Comparison of ENCODE assay signal across 9 mouse cellular contexts in genomic region chr8:100850822-100851437, GRCm38 (mm10).
DNase-seq lines count a peak whose midpoint lies in the region; ATAC-seq and TF ChIP-seq lines count a peak whose summit lies in the region.
"Had no signal": no experiment of that assay in that cellular context is flagged by ENCODE, and none has a peak within 500 bp of the region (broad histone marks: within the 10 kb centered on the region; RNA-seq: fewer than 3 reads in every experiment).

No protein-coding gene starts in this region.

- TF ChIP-seq POLR2A in limb, embryonic 14.5 days (IDR thresholded peaks at IDR 0.05; ENCODE audit: borderline replicate concordance, extremely low read depth, insufficient read depth, insufficient read length) = no peak

- H3K9ac ChIP-seq in intestine, embryonic 14.5 days (ENCODE audit: low read length) = no peak overlapping the region
- H3K9ac ChIP-seq in intestine, embryonic 16.5 days (ENCODE audit: low read depth, low read length) = no peak overlapping the region
- no peak overlapping the region for H3K9ac ChIP-seq in hindbrain, embryonic 16.5 days (ENCODE audit: low read depth, low read length)
- no peak overlapping the region for H3K9ac ChIP-seq in limb, embryonic 14.5 days (ENCODE audit: low read depth, low read length, severe bottlenecking)
- H3K9ac ChIP-seq: liver, embryonic 15.5 days had no signal

- DNase-seq in intestine, embryonic 14.5 days (ENCODE audit: low spot score) = peak; percentile 63
- peak; percentile 70 for DNase-seq in MN1 (ENCODE audit: low spot score)
- peak; percentile 36 for DNase-seq in embryo, embryonic 11.5 days (ENCODE audit: low read depth, low spot score)
- peak; percentile 62 for DNase-seq in limb, embryonic 14.5 days (ENCODE audit: low spot score)
- DNase-seq in right cerebral cortex, adult 2 months (ENCODE audit: low spot score in 2 of 2) = peak; percentile 75 to 81
- no peak for DNase-seq in gastrocnemius, adult 18-20 months (ENCODE audit: low spot score)

- no peaks in the 10 kb centered on the region for H3K9me3 ChIP-seq in intestine, embryonic 14.5 days (ENCODE audit: control insufficient read depth, low read length)
- H3K9me3 ChIP-seq in intestine, embryonic 16.5 days (ENCODE audit: control insufficient read depth, low read length) = no peaks in the 10 kb centered on the region
- no peaks in the 10 kb centered on the region for H3K9me3 ChIP-seq in hindbrain, embryonic 16.5 days (ENCODE audit: control insufficient read depth, low read length)
- no peaks in the 10 kb centered on the region for H3K9me3 ChIP-seq in limb, embryonic 14.5 days (ENCODE audit: control insufficient read depth, low read length)
- H3K9me3 ChIP-seq: liver, embryonic 15.5 days had no signal

- no peaks in the 10 kb centered on the region for H3K27me3 ChIP-seq in intestine, embryonic 14.5 days (replicated peaks; ENCODE audit: control insufficient read depth, insufficient read depth, low read length)
- no peaks in the 10 kb centered on the region for H3K27me3 ChIP-seq in intestine, embryonic 16.5 days (replicated peaks; ENCODE audit: control insufficient read depth, insufficient read depth, low read length)
- no peaks in the 10 kb centered on the region for H3K27me3 ChIP-seq in hindbrain, embryonic 16.5 days (replicated peaks; ENCODE audit: control insufficient read depth, insufficient read depth, low read length)
- H3K27me3 ChIP-seq in limb, embryonic 14.5 days (ENCODE audit: control insufficient read depth, insufficient read depth, low read length) = no peaks in the 10 kb centered on the region
- H3K27me3 ChIP-seq: liver, embryonic 15.5 days had no signal

- no peaks in the 10 kb centered on the region for H3K36me3 ChIP-seq in intestine, embryonic 14.5 days (ENCODE audit: control insufficient read depth, insufficient read depth, low read length)
- no peaks in the 10 kb centered on the region for H3K36me3 ChIP-seq in intestine, embryonic 16.5 days (ENCODE audit: control insufficient read depth, insufficient read depth, low read length)
- no peaks in the 10 kb centered on the region for H3K36me3 ChIP-seq in hindbrain, embryonic 16.5 days (ENCODE audit: control insufficient read depth, insufficient read depth, low read length)
- H3K36me3 ChIP-seq in limb, embryonic 14.5 days (ENCODE audit: control insufficient read depth, insufficient read depth, low read length) = no peaks in the 10 kb centered on the region
- H3K36me3 ChIP-seq: liver, embryonic 15.5 days had no signal

- no peaks in the 10 kb centered on the region for H3K4me1 ChIP-seq in intestine, embryonic 14.5 days (replicated peaks; ENCODE audit: control insufficient read depth, insufficient read depth, low read length)
- no peaks in the 10 kb centered on the region for H3K4me1 ChIP-seq in intestine, embryonic 16.5 days (ENCODE audit: control insufficient read depth, insufficient read depth, low read length)
- H3K4me1 ChIP-seq in hindbrain, embryonic 16.5 days (ENCODE audit: control insufficient read depth, insufficient read depth, low read depth, low read length) = no peaks in the 10 kb centered on the region
- H3K4me1 ChIP-seq in limb, embryonic 14.5 days (ENCODE audit: control insufficient read depth, insufficient read depth, low read length) = no peaks in the 10 kb centered on the region
- H3K4me1 ChIP-seq: liver, embryonic 15.5 days had no signal

- no peak overlapping the region for H3K4me2 ChIP-seq in intestine, embryonic 14.5 days (ENCODE audit: low read length)
- no peak overlapping the region for H3K4me2 ChIP-seq in intestine, embryonic 16.5 days (ENCODE audit: low read depth, low read length)
- H3K4me2 ChIP-seq in hindbrain, embryonic 16.5 days (ENCODE audit: low read length) = no peak overlapping the region
- no peak overlapping the region for H3K4me2 ChIP-seq in limb, embryonic 14.5 days (replicated peaks; ENCODE audit: low read depth, low read length, severe bottlenecking)
- H3K4me2 ChIP-seq: liver, embryonic 15.5 days had no signal

- WGBS in intestine, embryonic 14.5 days = 44% methylated on average over 2 of the region's 2 CpGs
- WGBS in intestine, embryonic 16.5 days = 49% methylated on average over 2 of the region's 2 CpGs
- 46% methylated on average over 2 of the region's 2 CpGs for WGBS in hindbrain, embryonic 16.5 days
- WGBS in limb, embryonic 14.5 days = 48% methylated on average over 2 of the region's 2 CpGs

- H3K4me3 ChIP-seq in intestine, embryonic 14.5 days (ENCODE audit: low read depth, low read length) = no peak overlapping the region
- no peak overlapping the region for H3K4me3 ChIP-seq in intestine, embryonic 16.5 days (ENCODE audit: low read length)
- no peak overlapping the region for H3K4me3 ChIP-seq in hindbrain, embryonic 16.5 days (ENCODE audit: low read length)
- no peak overlapping the region for H3K4me3 ChIP-seq in limb, embryonic 14.5 days (replicated peaks; ENCODE audit: low read length)
- H3K4me3 ChIP-seq: liver, embryonic 15.5 days had no signal

- no peak overlapping the region for H3K27ac ChIP-seq in intestine, embryonic 14.5 days (ENCODE audit: low read depth)
- H3K27ac ChIP-seq in intestine, embryonic 16.5 days (ENCODE audit: low read length) = no peak overlapping the region
- H3K27ac ChIP-seq in hindbrain, embryonic 16.5 days (ENCODE audit: low read depth, low read length) = no peak overlapping the region
- no peak overlapping the region for H3K27ac ChIP-seq in limb, embryonic 14.5 days (replicated peaks; ENCODE audit: low read depth, low read length)
- H3K27ac ChIP-seq: liver, embryonic 15.5 days had no signal

- no peak for ATAC-seq in intestine, embryonic 14.5 days (replicated peaks; ENCODE audit: low FRiP score, low TSS enrichment, low read depth)
- no peak for ATAC-seq in intestine, embryonic 16.5 days
- peak; percentile 67; the same call in 1 of the 2 replicates for ATAC-seq in hindbrain, embryonic 16.5 days
- ATAC-seq in limb, embryonic 14.5 days (ENCODE audit: low FRiP score, low read depth) = no peak
